Comparison of ENCODE assay signal across 24 mouse cellular contexts in the genomic region with DNA sequence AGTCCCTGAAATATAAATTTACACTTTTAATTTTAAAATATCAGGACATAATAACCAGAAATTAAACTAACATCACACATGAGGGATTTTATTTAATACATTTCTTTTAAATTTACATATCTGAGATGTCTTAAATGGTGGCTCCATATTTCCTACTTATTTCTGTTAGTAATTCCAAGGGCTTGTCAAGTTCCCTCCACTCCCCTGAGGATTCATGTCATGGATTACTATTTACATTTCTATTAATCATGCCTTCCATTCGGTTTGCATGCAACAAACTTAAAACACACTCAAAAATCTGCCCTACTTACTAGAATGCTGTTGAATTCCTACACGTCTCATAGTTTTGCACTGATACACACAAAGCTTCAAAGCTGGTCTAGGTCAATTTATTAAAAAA.
"Had no signal": no experiment of that assay in that cellular context is flagged by ENCODE, and none has a peak within 500 bp of the region (broad histone marks: within the 10 kb centered on the region; RNA-seq: fewer than 3 reads in every experiment).

No protein-coding gene starts in this region.

- H3K9ac ChIP-seq: heart, embryonic 13.5 days; heart, embryonic 15.5 days; hindbrain, embryonic 12.5 days; hindbrain, embryonic 15.5 days; kidney, embryonic 15.5 days; limb, embryonic 13.5 days; limb, embryonic 15.5 days had no signal

- H3K36me3 ChIP-seq: heart, embryonic 13.5 days; heart, embryonic 15.5 days; hindbrain, embryonic 12.5 days; hindbrain, embryonic 15.5 days; kidney, embryonic 15.5 days; limb, embryonic 13.5 days; limb, embryonic 15.5 days had no signal

- DNase-seq: gastrocnemius, postnatal 14 days; gastrocnemius, postnatal 36 days; heart, adult 2 months; heart, postnatal 14 days; heart, postnatal 36 days; kidney, adult 11 months; kidney, adult 2 months; kidney, adult 9 months; kidney, postnatal 14 days; kidney, postnatal 36 days; layer of hippocampus, adult 9-11 months; layer of hippocampus, postnatal 36 days; left cerebral cortex, postnatal 4 days had no signal

- H3K9me3 ChIP-seq: heart, embryonic 13.5 days; heart, embryonic 15.5 days; hindbrain, embryonic 12.5 days; hindbrain, embryonic 15.5 days; kidney, embryonic 15.5 days; limb, embryonic 13.5 days; limb, embryonic 15.5 days had no signal

- H3K4me2 ChIP-seq: heart, embryonic 11.5 days; heart, embryonic 13.5 days; heart, embryonic 15.5 days; hindbrain, embryonic 12.5 days; hindbrain, embryonic 15.5 days; kidney, embryonic 15.5 days; limb, embryonic 13.5 days; limb, embryonic 15.5 days had no signal

- H3K27ac ChIP-seq: heart, adult 2 months; heart, embryonic 13.5 days; heart, embryonic 15.5 days; hindbrain, embryonic 12.5 days; hindbrain, embryonic 15.5 days; hindbrain, postnatal 0 days; kidney, embryonic 15.5 days; kidney, postnatal 0 days; limb, embryonic 13.5 days; limb, embryonic 15.5 days had no signal

- ATAC-seq: hindbrain, postnatal 0 days; intestine, embryonic 16.5 days had no signal

- H3K27me3 ChIP-seq: heart, embryonic 13.5 days; heart, embryonic 15.5 days; hindbrain, embryonic 12.5 days; hindbrain, embryonic 15.5 days; kidney, embryonic 15.5 days; limb, embryonic 13.5 days; limb, embryonic 15.5 days had no signal

- H3K4me3 ChIP-seq: heart, adult 2 months; heart, embryonic 13.5 days; heart, embryonic 15.5 days; hindbrain, embryonic 12.5 days; hindbrain, embryonic 15.5 days; kidney, embryonic 15.5 days; limb, embryonic 13.5 days; limb, embryonic 15.5 days had no signal

- H3K4me1 ChIP-seq: heart, embryonic 13.5 days; heart, embryonic 15.5 days; hindbrain, embryonic 12.5 days; hindbrain, embryonic 15.5 days; kidney, embryonic 15.5 days; limb, embryonic 13.5 days; limb, embryonic 15.5 days had no signal
